Mouse (Mus musculus): Measurements from ENCODE around the gene Senp7.

DNA sequence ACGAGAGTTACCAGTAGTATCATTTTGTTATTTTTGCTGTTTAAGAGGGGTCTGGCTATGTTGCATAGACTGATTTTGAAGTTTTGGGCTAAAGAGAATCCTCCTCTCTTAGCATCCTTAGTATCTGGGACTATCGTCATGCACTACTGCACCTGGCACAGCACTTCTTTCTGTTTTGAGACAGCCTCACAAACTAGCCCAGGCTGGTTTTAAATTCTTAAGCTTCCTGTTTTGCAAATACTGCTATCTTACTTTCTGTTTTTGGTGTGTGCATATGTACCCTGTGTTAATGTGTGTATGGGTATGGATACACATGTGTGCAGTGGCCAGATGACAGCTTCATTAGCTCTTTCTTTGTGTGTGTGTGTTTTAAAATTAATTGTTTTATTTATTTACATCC, 42.2 kb downstream of the Senp7 start:
- no peak for TF ChIP-seq CHD2 (IDR thresholded peaks at IDR 0.05; ENCODE audit: low read depth, low read length)
- TF ChIP-seq HCFC1 (IDR thresholded peaks at IDR 0.05; ENCODE audit: borderline replicate concordance, insufficient read depth, low read length) = no peak
- TF ChIP-seq ZNF384 (IDR thresholded peaks at IDR 0.05; ENCODE audit: low read depth, low read length) = no peak
